Mouse (Mus musculus) CH12.LX (cell line): ENCODE data around the gene Tfap2a. TPM values are rescaled to one million over a fixed set of nuclear protein-coding genes. Genes with fewer than 3 reads are reported as not detected.

Experiments
- DNase-seq: peaks from one replicate; pipeline ENCODE4 v3.0.0-alpha.2; 2013; ENCODE audit errors: extremely low read depth
- H3K27ac ChIP-seq: 2 replicates; pipeline ENCODE4 v1.5.1; 2012; ENCODE audit warnings: low read depth, mild to moderate bottlenecking, control low read depth, moderate library complexity; ENCODE audit not compliant: insufficient read depth
- H3K27me3 ChIP-seq: replicated peaks from 2 replicates; pipeline ENCODE3; 2012; ENCODE audit warnings: inconsistent platforms
- H3K36me3 ChIP-seq, 2 experiments: replicated peaks in 1 of 2; 2 replicates each; pipeline versions ENCODE3 to v1.6.1; 2012; ENCODE audit warnings: inconsistent platforms in 1 of 2, low read length in 1 of 2, mild to moderate bottlenecking in 1 of 2, mixed read lengths in 1 of 2, moderate library complexity in 1 of 2; ENCODE audit not compliant: control insufficient read depth in 1 of 2, insufficient read depth in 1 of 2
- H3K4me1 ChIP-seq, 2 experiments: 2 replicates each; pipeline ENCODE4 v1.6.1; 2012; ENCODE audit warnings: inconsistent platforms in 1 of 2, moderate library complexity in 1 of 2; ENCODE audit not compliant: insufficient read depth in 2 of 2, control insufficient read depth in 1 of 2
- H3K4me2 ChIP-seq: 2 replicates; pipeline ENCODE4 v1.6.1; 2012; ENCODE audit warnings: low read depth, mild to moderate bottlenecking, control low read depth; ENCODE audit not compliant: poor library complexity, insufficient read depth, severe bottlenecking
- H3K4me3 ChIP-seq, 3 experiments: fragments of 150-350 bp in 1 of 3; sonication (generic) in 1 of 3; replicated peaks in 1 of 3; 2 replicates each; pipeline versions ENCODE3 to v1.5.1; 2011 to 2012; ENCODE audit warnings: low read depth in 2 of 3, low read length in 2 of 3, mild to moderate bottlenecking in 2 of 3, moderate library complexity in 2 of 3, control low read depth in 1 of 3, improper control_type of control experiment in 1 of 3, inconsistent platforms in 1 of 3, mixed read lengths in 1 of 3; ENCODE audit not compliant: poor library complexity in 1 of 3
- H3K79me2 ChIP-seq: replicated peaks from 2 replicates; pipeline ENCODE4 v1.6.1; 2012; ENCODE audit warnings: mild to moderate bottlenecking, moderate library complexity; ENCODE audit not compliant: control insufficient read depth, poor library complexity, insufficient read depth, severe bottlenecking; ENCODE audit errors: extremely low read depth
- H3K9ac ChIP-seq: 2 replicates; pipeline ENCODE4 v1.6.1; 2012; ENCODE audit warnings: low read depth, mild to moderate bottlenecking, control low read depth, moderate library complexity; ENCODE audit not compliant: insufficient read depth
- H3K9me3 ChIP-seq: replicated peaks from 2 replicates; pipeline ENCODE3; 2012; ENCODE audit warnings: low read length, inconsistent platforms, mixed read lengths
- CHD1 ChIP-seq: IDR thresholded peaks from 2 replicates; pipeline ENCODE4 v1.6.1; 2012; ENCODE audit warnings: low read depth, low read length, improper control_type of control experiment, inconsistent platforms
- CTCF ChIP-seq, 2 experiments: IDR thresholded peaks in 1 of 2; conservative IDR thresholded peaks in 1 of 2; 2 replicates each; pipeline ENCODE4 v1.5.1; 2011 to 2012; ENCODE audit warnings: low read depth in 2 of 2, low read length in 2 of 2, improper control_type of control experiment in 1 of 2, inconsistent platforms in 1 of 2, mild to moderate bottlenecking in 1 of 2, moderate library complexity in 1 of 2
- E2F4 ChIP-seq: IDR thresholded peaks from 2 replicates; pipeline ENCODE4 v1.6.1; 2011; ENCODE audit warnings: low read depth, low read length, improper control_type of control experiment; ENCODE audit not compliant: insufficient replicate concordance
- ETS1 ChIP-seq: conservative IDR thresholded peaks from 2 replicates; pipeline ENCODE4 v1.6.1; 2012; ENCODE audit warnings: low read depth, mild to moderate bottlenecking, inconsistent platforms, low read length, improper control_type of control experiment, moderate library complexity
- HCFC1 ChIP-seq: IDR thresholded peaks from 2 replicates; pipeline ENCODE4 v1.6.1; 2012; ENCODE audit warnings: low read depth, mild to moderate bottlenecking, inconsistent platforms, low read length, improper control_type of control experiment
- KAT2A ChIP-seq: IDR thresholded peaks from 2 replicates; pipeline ENCODE4 v1.6.1; 2012; ENCODE audit warnings: low read length, improper control_type of control experiment, inconsistent platforms; ENCODE audit not compliant: insufficient replicate concordance
- MAFK ChIP-seq: IDR thresholded peaks from 2 replicates; pipeline ENCODE4 v1.6.1; 2011; ENCODE audit warnings: low read length, improper control_type of control experiment; ENCODE audit not compliant: insufficient replicate concordance
- MAX ChIP-seq: IDR thresholded peaks from 2 replicates; pipeline ENCODE4 v1.6.1; 2011; ENCODE audit warnings: low read length, improper control_type of control experiment
- MEF2A ChIP-seq: IDR thresholded peaks from 2 replicates; pipeline ENCODE4 v1.6.1; 2014; ENCODE audit warnings: low read depth, mild to moderate bottlenecking, inconsistent platforms, low read length, improper control_type of control experiment, borderline replicate concordance
- MXI1 ChIP-seq: IDR thresholded peaks from 2 replicates; pipeline ENCODE4 v1.6.1; 2011; ENCODE audit warnings: mild to moderate bottlenecking, low read depth, low read length, improper control_type of control experiment
- NELFE ChIP-seq: IDR thresholded peaks from 2 replicates; pipeline ENCODE4 v1.6.1; 2011; ENCODE audit warnings: low read depth, low read length, improper control_type of control experiment
- RCOR1 ChIP-seq: conservative IDR thresholded peaks from 2 replicates; pipeline ENCODE4 v1.6.1; 2012; ENCODE audit warnings: low read depth, mild to moderate bottlenecking, inconsistent platforms, low read length, improper control_type of control experiment
- SIN3A ChIP-seq: IDR thresholded peaks from 2 replicates; pipeline ENCODE4 v1.6.1; 2012; ENCODE audit warnings: low read length, improper control_type of control experiment, inconsistent platforms
- SMC3 ChIP-seq: IDR thresholded peaks from 2 replicates; pipeline ENCODE4 v1.6.1; 2011; ENCODE audit warnings: low read depth, low read length, improper control_type of control experiment
- UBTF ChIP-seq: IDR thresholded peaks from 2 replicates; pipeline ENCODE4 v1.6.1; 2012; ENCODE audit warnings: low read depth, mild to moderate bottlenecking, inconsistent platforms, low read length, improper control_type of control experiment, moderate library complexity
- ZC3H11A ChIP-seq: IDR thresholded peaks from 2 replicates; pipeline ENCODE4 v1.6.1; 2012; ENCODE audit warnings: low read depth, mild to moderate bottlenecking, inconsistent platforms, low read length, improper control_type of control experiment
- ZMIZ1 ChIP-seq: IDR thresholded peaks from 2 replicates; pipeline ENCODE4 v1.6.1; 2012; ENCODE audit warnings: low read depth, mild to moderate bottlenecking, inconsistent platforms, low read length, improper control_type of control experiment
- ZNF384 ChIP-seq: IDR thresholded peaks from 2 replicates; pipeline ENCODE4 v1.6.1; 2012; ENCODE audit warnings: low read depth, low read length, improper control_type of control experiment, inconsistent platforms
- dilution Hi-C: fragments of 300-500 bp; cut with MboI; formaldehyde crosslinking; loops from 2 replicates; pipeline ENCODE4 v1.14.3; 2020; ENCODE audit warnings: low sequenced_read_pairs; ENCODE audit not compliant: extremely low pct_unique_long_range_greater_than_20kb, extremely low pct_ligation_motif_present
- in situ Hi-C: fragments of 300-500 bp; cut with MboI; formaldehyde crosslinking; loops from 3 replicates; pipeline ENCODE4 v1.14.3; 2019; ENCODE audit warnings: low sequenced_read_pairs, low pct_ligation_motif_present, low pct_unique_long_range_greater_than_20kb, mixed read lengths
- polyA plus RNA-seq: library from polyadenylated mRNA; unstranded; fragments of >175 nt; gene quantifications from 2 replicates; pipeline ENCODE4 v1.2.1, GENCODE M21; 2012; ENCODE audit warnings: low read depth; ENCODE audit not compliant: insufficient read length
- total RNA-seq, 2 experiments: library from RNA; depleted of rRNA; stranded (reverse); fragments of 300-350 nt in 1 of 2; fragments of >200 nt in 1 of 2; gene quantifications; 2 replicates each; pipeline ENCODE4 v1.2.3; 2012 to 2014

Gene Tfap2a
- total and polyA plus RNA-seq, 3 experiments: not detected

DNA sequence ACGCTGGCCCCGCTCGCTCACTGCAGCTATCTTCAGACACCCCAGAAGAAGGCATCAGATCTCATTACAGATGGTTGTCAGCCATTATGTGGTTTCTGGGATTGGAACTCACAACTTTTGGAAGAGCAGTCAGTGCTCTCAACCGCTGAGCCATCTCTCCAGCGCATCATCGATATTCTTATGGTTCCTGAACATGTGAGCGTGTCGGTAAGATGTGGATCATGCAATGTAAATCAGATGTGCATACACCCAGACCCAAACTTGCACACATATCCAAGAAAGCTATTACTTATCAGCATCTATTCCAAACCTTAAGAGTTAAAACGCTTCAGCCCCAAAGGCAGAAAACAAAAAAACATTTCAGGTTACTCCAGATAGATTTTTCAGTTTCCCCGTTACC, 15.9 kb upstream of the Tfap2a start:
- Histone ChIP-seq H3K27ac (no peak overlapping the region), H3K79me2 (no peaks in the 10 kb centered on the region), H3K36me3 (no peaks in the 10 kb centered on the region), H3K4me1 (no peaks in the 10 kb centered on the region), H3K9me3 (no peaks in the 10 kb centered on the region), H3K9ac (no peak overlapping the region), H3K4me3 (no peak overlapping the region), H3K4me2 (no peak overlapping the region), H3K27me3 (no peaks in the 10 kb centered on the region)
- no peak for DNase-seq
- in situ Hi-C loops (loop anchor here (25.0 kb wide), 2 partner anchors 1317 to 1767 kb away; no protein-coding TSS in a partner anchor), dilution Hi-C loops (no loop called here)
- TF ChIP-seq CTCF (conservative IDR thresholded peaks at IDR 0.05 in 1 of 2, IDR thresholded peaks at IDR 0.05 in 1 of 2; ENCODE audit: low read depth in 2 of 2, low read length in 2 of 2) (no peak), MAX (no peak), ETS1 (no peak), E2F4 (no peak), NELFE (no peak), CHD1 (no peak), MEF2A (no peak), RCOR1 (no peak), ZC3H11A (no peak), ZMIZ1 (no peak), SMC3 (no peak), SIN3A (no peak)

DNA sequence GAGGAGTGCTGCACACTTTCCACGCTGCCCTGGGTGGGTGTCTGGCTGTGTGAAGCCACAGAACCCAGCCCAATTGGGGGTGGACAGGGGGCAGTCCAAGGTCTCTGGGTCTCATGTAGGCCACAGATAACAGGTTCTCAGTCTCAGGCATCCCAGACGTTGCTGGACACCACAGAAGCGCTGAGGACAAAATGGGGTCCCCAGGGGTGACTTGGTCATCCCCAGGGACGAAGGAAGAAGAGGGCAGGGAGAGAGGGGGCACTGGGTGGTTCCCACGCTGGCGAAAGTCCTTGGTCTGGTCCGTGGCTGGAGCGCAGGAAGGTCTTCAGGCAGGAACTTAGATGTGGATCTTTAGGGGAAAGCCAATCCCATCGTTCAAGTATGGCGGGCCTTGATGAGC, 13.7 kb upstream of the Tfap2a start:
- in situ Hi-C loops: loop anchor here (25.0 kb wide), 2 partner anchors 1315 to 1765 kb away; no protein-coding TSS in a partner anchor
- TF ChIP-seq ZMIZ1 (no peak), MAFK (no peak), KAT2A (no peak), RCOR1 (no peak), UBTF (no peak), MXI1 (no peak), MEF2A (no peak), E2F4 (no peak), ZNF384 (no peak), HCFC1 (no peak)
- no peaks in the 10 kb centered on the region for H3K36me3 ChIP-seq

More for the DNA sequence above, 13.7 kb upstream of the Tfap2a start:
- H3K4me1 ChIP-seq: no peaks in the 10 kb centered on the region
- H3K4me3 ChIP-seq: no peak overlapping the region
- H3K9me3 ChIP-seq: no peaks in the 10 kb centered on the region
- dilution Hi-C loops: no loop called here
- H3K27me3 ChIP-seq: no peaks in the 10 kb centered on the region
- no peak overlapping the region for H3K27ac ChIP-seq
- no peaks in the 10 kb centered on the region for H3K79me2 ChIP-seq
- H3K4me2 ChIP-seq: no peak overlapping the region
- H3K9ac ChIP-seq: no peak overlapping the region
- no peak for DNase-seq
